Comparison of ENCODE assay signal across 7 mouse cellular contexts in genomic region chrX:140979546-140979945, GRCm38 (mm10). TPM values are rescaled to one million over a fixed set of nuclear protein-coding genes. Genes with fewer than 3 reads are reported as not detected.
A peak's percentile ranks its signal among the peaks of the same experiment; 100 is the strongest.
DNase-seq lines count a peak whose midpoint lies in the region; ATAC-seq and TF ChIP-seq lines count a peak whose summit lies in the region.

No protein-coding gene starts in this region.

- TF ChIP-seq CTCF in intestine, postnatal 0 days (IDR thresholded peaks at IDR 0.05; ENCODE audit: low read depth): no peak

- no peaks in the 10 kb centered on the region; the same call in 1 of the 2 replicates for H3K27me3 ChIP-seq in midbrain, embryonic 14.5 days (ENCODE audit: control insufficient read depth, insufficient read depth, low read length)
- peaks cover 100% of the 10 kb centered on the region for H3K27me3 ChIP-seq in midbrain, embryonic 10.5 days (ENCODE audit: low read depth, poor library complexity, severe bottlenecking)
- no peaks in the 10 kb centered on the region; the same call in 1 of the 2 replicates for H3K27me3 ChIP-seq in intestine, postnatal 0 days (replicated peaks; ENCODE audit: control insufficient read depth, insufficient read depth, low read length)

- H3K9me3 ChIP-seq in midbrain, embryonic 14.5 days (ENCODE audit: control insufficient read depth, low read length): no peaks in the 10 kb centered on the region
- no peaks in the 10 kb centered on the region for H3K9me3 ChIP-seq in midbrain, embryonic 10.5 days (replicated peaks)
- no peaks in the 10 kb centered on the region for H3K9me3 ChIP-seq in intestine, postnatal 0 days (ENCODE audit: control insufficient read depth)

- no peak overlapping the region for H3K27ac ChIP-seq in midbrain, embryonic 14.5 days (replicated peaks; ENCODE audit: low read depth, low read length)
- H3K27ac ChIP-seq in midbrain, embryonic 10.5 days (replicated peaks): no peak overlapping the region
- no peak overlapping the region for H3K27ac ChIP-seq in intestine, postnatal 0 days (ENCODE audit: low read depth, low read length)

- 79% methylated on average over 2 of the region's 2 CpGs for WGBS in midbrain, embryonic 14.5 days
- WGBS in midbrain, embryonic 10.5 days: 90% methylated on average over 2 of the region's 2 CpGs
- WGBS in intestine, postnatal 0 days: 83% methylated on average over 2 of the region's 2 CpGs

- no peak for ATAC-seq in midbrain, embryonic 14.5 days (ENCODE audit: low FRiP score, low TSS enrichment)
- ATAC-seq in intestine, postnatal 0 days: no peak

- H3K36me3 ChIP-seq in midbrain, embryonic 14.5 days (ENCODE audit: control insufficient read depth, insufficient read depth, low read length): no peaks in the 10 kb centered on the region
- H3K36me3 ChIP-seq in midbrain, embryonic 10.5 days: no peaks in the 10 kb centered on the region
- H3K36me3 ChIP-seq in intestine, postnatal 0 days (ENCODE audit: control insufficient read depth, insufficient read depth): no peaks in the 10 kb centered on the region

- peak; percentile 1 for DNase-seq in midbrain, embryonic 14.5 days
- DNase-seq in midbrain, embryonic 10.5 days (ENCODE audit: low spot score): no peak
- peak; percentile 20 to 49 for DNase-seq in frontal cortex, postnatal 36 days (ENCODE audit: low spot score in 2 of 2)
- peak; percentile 42 for DNase-seq in layer of hippocampus, adult 9-11 months
- peak; percentile 10 to 37 for DNase-seq in right cerebral cortex, postnatal 36 days (ENCODE audit: low spot score in 2 of 2)
- DNase-seq in testis, postnatal 10 days (ENCODE audit: low spot score): no peak

- H3K4me2 ChIP-seq in midbrain, embryonic 14.5 days (ENCODE audit: low read length): no peak overlapping the region
- no peak overlapping the region for H3K4me2 ChIP-seq in intestine, postnatal 0 days (replicated peaks; ENCODE audit: low read depth)

- no peaks in the 10 kb centered on the region for H3K4me1 ChIP-seq in midbrain, embryonic 14.5 days (ENCODE audit: control insufficient read depth, insufficient read depth, low read length)
- no peaks in the 10 kb centered on the region; the same call in 1 of the 2 replicates for H3K4me1 ChIP-seq in midbrain, embryonic 10.5 days
- no peaks in the 10 kb centered on the region for H3K4me1 ChIP-seq in intestine, postnatal 0 days (replicated peaks; ENCODE audit: control insufficient read depth, insufficient read depth, low read length)

- no peak overlapping the region for H3K4me3 ChIP-seq in midbrain, embryonic 14.5 days (replicated peaks; ENCODE audit: low read depth, low read length)
- no peak overlapping the region for H3K4me3 ChIP-seq in midbrain, embryonic 10.5 days
- no peak overlapping the region for H3K4me3 ChIP-seq in intestine, postnatal 0 days (ENCODE audit: low read depth, low read length)

- H3K9ac ChIP-seq in midbrain, embryonic 14.5 days (replicated peaks; ENCODE audit: low read length): no peak overlapping the region
- H3K9ac ChIP-seq in intestine, postnatal 0 days (ENCODE audit: low read depth, low read length): no peak overlapping the region

RNA-seq across cellular contexts. Expression of gene Atg4a, which starts 22.8 kb away (rescaled TPM):
- 9.3 and 11.1 TPM in 2 replicates for polyA plus RNA-seq in midbrain, embryonic 14.5 days (2014; fragmentation: Nextera tagmentation; extraction: Ambion mirVana)
- polyA plus RNA-seq in midbrain, embryonic 10.5 days (2016; fragmentation: Nextera tagmentation; extraction: Ambion mirVana): 12.0 and 12.8 TPM in 2 replicates
- polyA plus RNA-seq in intestine, postnatal 0 days (2015; fragmentation: Nextera tagmentation; extraction: Ambion mirVana): 20.4 and 22.0 TPM in 2 replicates

RNA-seq across cellular contexts. Expression of gene Psmd10, which starts 23.0 kb away (rescaled TPM):
- 42.5 and 47.0 TPM in 2 replicates for polyA plus RNA-seq in midbrain, embryonic 14.5 days (2014; fragmentation: Nextera tagmentation; extraction: Ambion mirVana)
- 53.9 and 55.7 TPM in 2 replicates for polyA plus RNA-seq in midbrain, embryonic 10.5 days (2016; fragmentation: Nextera tagmentation; extraction: Ambion mirVana)
- 37.0 and 38.9 TPM in 2 replicates for polyA plus RNA-seq in intestine, postnatal 0 days (2015; fragmentation: Nextera tagmentation; extraction: Ambion mirVana)

Comparison
In these comparisons a context has a peak if more than half of its experiments do, and no peak if none do; other contexts are left out.
1. DNase-seq: peak in midbrain, embryonic 14.5 days (single experiment), frontal cortex, postnatal 36 days (2 of 2), layer of hippocampus, adult 9-11 months (single experiment) and right cerebral cortex, postnatal 36 days (2 of 2); none in midbrain, embryonic 10.5 days (single experiment) and testis, postnatal 10 days (single experiment).